Mouse (Mus musculus) ZHBTc4 (cell line): ENCODE data around the gene Stk32c.

ENCODE experiments used
- DNase-seq: peaks from one replicate; pipeline ENCODE4 v3.0.0-alpha.2; 2011; ENCODE audit warnings: low read depth, low spot score

Gene Stk32c

DNA sequence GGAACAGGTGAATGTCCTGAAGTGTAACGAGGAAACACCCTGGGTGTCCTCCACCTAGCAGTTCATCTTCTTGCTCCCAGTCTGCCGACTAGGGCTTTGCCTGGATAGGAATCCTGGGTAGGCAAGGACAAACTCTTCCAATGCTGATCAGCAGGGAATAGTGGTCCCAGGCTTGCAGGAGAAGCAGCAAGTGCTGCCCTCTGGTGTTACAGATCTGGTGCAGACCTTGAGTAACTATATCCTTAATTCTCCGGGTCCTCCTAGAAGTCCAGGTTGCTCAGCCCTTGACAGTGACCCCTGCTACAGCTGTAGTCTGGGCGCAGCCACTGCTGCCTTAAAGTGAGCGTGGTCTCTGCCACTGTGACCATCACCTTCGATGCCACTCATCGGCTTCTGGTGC is 13.0 kb downstream of the Stk32c start:
- DNase-seq = peak; percentile 70

GRCm38 (mm10) chr7:139197022-139197421 is 16.1 kb downstream of the Stk32c start:
- no peak for DNase-seq

DNA sequence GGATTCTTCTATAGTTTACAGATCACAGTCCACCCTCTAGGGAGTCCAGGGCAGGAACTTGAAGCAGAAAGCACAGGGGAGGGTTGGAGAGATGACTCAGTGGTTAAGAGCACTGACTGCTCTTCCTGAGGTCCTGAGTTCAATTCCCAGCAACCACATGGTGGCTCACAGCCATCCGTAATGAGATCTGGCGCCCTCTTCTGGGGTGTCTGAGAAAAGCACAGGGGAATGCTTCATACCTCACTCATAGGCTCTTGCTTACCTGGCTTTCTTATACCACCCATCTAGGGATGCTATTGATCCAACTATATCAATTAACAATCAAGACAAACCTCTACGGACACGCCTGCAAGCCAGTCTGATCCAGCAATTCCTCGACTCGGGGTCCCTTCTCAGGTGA is 21.5 kb downstream of the Stk32c start:
- DNase-seq = peak; percentile 22

GRCm38 (mm10) chr7:139190616-139191015 is 22.5 kb downstream of the Stk32c start:
- no peak for DNase-seq

GRCm38 (mm10) chr7:139188634-139189207 is 24.4 kb downstream of the Stk32c start:
- peak; percentile 71 for DNase-seq

- DNase-seq = peak; percentile 80
These were observed 25.1 kb downstream of the Stk32c start for GRCm38 (mm10) chr7:139187771-139188633.

DNA sequence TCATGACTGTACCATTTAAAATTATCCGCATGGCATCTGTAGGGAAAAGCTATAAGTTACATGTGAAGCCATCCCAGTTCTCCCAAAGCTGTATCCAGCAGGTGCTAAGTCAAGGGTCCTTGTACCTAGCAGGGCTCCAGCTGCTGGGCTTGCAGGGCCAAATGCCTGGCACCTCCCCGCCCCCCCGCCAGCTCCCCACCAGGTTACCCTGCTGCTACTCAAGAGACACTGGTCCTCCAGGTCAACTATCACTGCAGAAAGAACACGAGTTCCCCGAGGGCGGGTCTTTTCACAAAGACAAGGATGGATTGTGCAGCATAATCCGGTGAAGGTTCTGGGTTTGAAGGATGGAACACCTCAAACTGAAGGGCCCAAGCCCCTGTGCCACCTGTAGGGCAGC is 25.8 kb downstream of the Stk32c start:
- no peak for DNase-seq

- DNase-seq = no peak
These were observed 26.7 kb downstream of the Stk32c start for GRCm38 (mm10) chr7:139186436-139186835.

GRCm38 (mm10) chr7:139185971-139186370 is 27.1 kb downstream of the Stk32c start:
- DNase-seq = no peak

DNA sequence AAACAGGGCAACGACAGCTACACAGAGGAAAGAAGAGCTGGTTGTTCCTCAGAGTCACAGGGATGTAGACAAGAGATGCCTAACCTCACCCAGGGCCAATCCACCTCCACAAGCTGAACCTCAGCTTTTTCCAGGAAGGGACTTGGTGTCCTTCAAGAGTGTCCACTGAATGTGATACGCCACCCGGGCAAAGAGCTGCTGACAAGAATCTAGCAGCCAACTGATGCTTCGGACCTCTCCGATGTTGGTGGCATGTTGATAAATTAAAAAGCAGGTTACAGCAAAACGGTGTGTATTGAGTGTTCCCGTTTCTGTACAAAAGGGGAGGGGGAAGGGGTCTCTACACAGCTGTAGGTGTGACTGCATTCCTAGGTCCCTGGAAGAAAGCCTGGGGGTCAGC is 28.3 kb downstream of the Stk32c start:
- no peak for DNase-seq

DNA sequence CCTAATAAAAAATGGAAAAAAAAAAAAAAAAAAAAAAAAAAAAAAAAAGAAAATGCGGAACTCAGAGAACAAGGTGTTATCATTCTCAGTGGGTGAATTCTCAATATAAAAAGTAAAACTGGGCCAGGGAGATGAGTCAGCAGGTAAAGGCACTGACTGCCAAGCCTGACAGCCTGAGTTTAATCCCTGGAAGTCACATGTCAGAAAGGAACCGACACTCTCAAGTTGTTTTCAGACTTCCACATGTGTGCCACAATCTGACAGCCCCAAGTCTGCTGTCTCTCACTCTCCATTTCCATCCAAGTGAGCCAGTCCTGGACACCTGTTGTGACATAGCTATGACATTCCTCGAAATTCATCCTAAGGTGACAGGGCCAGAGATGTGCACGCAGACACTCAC is 28.7 kb downstream of the Stk32c start:
- no peak for DNase-seq

DNA sequence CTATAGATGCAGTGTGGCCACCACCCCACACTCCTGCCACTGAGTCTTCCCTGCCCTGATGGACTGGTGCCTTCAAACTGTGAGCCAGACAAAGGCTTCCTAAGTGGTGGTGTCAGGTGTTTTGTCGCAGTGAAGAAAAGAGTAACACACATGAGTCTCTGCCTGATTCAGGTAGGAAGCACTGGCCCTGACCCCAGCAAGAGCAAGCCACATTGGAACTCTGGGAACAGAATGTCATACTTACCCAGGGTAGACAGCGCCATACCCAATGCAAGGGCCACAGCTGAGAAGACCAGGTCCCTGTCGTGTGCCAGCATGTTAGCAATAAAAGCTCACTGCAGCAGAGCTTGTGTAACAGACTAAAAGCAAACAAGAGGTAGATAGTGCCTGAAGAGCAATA is 33.0 kb downstream of the Stk32c start:
- DNase-seq = no peak

DNA sequence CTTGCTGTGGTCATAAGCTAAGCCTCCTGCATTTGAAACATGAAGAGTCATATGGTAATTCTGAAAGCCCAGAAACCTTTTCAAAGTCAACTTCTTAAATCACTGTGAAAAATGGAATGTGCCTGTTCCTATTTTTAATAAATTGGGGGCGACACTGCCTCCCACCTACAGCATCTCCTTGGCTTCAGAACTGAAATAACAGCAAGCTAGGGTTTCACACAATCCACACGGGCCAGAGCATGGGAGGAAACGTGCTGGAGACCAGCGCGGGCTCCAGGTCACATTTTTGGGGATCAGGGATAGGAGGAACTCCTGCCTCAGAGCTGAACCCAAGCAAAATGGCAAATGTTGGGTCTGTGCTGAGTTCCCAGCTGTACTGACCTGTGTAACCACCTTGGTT is 33.8 kb downstream of the Stk32c start:
- DNase-seq = no peak

- no peak for DNase-seq
These were observed 44.0 kb downstream of the Stk32c start for GRCm38 (mm10) chr7:139169143-139169542.

DNA sequence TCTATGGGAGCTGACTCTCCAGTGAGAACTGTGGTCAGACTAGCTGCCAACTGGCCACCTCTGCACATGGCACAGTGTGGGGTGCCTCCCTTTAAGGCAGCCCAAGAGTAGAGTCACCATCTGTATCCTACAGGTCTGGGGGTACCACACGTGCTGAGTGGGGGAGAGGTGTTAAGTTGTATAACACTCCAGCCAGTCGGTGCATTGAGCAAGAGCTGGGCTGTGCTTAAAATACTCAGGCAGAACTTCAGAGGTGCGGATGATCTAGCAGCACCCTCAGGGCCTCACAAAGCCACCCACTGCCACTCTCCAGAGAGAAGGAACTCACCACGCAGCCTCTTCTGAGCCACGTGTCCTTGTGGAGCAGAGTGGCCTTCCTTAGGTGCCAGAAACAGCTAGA is 48.7 kb downstream of the Stk32c start:
- no peak for DNase-seq

- no peak for DNase-seq
These were observed 54.2 kb downstream of the Stk32c start for GRCm38 (mm10) chr7:139158956-139159355.

- DNase-seq = no peak
These were observed 54.6 kb downstream of the Stk32c start for GRCm38 (mm10) chr7:139158549-139158948.

DNA sequence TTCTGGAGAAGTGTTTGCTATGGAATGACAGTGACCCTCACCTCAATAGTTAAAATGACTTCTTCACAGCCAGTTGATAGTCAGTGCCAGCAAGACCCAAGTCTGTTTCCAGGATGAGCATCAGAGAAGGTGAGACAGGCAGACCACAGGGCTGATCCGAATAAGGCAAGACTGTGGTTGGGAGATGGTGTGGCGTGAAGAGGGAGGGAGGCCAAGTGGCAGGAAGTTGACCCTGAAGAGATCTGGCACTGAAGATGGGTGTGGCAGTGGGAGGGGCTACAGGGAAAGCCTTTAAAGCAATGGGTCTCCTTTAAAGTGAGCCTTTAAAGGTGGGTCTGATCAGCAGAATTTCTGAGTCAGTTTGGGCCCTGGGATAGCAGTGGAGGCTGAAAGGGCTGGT is 55.6 kb downstream of the Stk32c start:
- peak; percentile 13 for DNase-seq

- no peak for DNase-seq
These were observed 56.6 kb downstream of the Stk32c start for GRCm38 (mm10) chr7:139156341-139157058.

DNA sequence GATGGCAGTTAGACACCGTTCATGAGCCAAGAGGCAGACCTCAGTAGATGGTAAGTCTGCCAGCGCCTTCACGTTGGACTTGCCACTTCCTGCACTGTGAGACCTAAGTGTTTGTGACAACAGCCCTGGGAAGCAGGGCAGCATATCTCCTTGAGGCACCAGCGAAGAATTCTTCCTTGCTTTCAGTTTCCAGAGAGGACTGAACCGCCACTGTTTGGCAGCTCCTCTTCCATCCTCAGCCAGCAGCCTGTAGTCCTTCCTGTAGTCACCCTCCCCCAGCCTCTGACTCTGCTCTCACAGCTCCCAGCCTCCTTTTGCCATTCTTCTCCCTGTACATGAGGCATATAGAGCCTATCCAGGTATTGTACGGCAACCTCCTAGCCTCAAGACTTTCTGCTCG is 60.2 kb downstream of the Stk32c start:
- no peak for DNase-seq

GRCm38 (mm10) chr7:139151116-139151515 is 62.0 kb downstream of the Stk32c start:
- DNase-seq = peak; percentile 33

DNA sequence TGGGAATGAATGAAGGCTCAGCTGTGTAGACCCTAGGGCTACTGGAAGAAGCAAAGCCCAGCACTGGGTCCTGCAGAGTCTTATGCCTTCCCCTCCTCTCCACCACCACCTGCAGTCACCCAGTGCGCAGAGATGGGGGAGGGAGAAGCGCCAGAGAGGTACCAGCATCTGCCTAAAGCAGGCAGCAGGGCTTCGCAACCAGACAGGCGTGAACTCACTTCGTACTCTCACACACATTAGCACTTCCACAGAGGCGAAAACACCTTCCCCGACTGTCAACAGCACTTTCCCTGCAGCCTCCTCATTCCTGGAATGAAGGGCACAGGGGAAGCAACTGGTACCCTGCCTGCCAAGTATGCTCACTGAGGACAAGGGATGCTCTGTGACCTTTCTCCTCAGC is 63.7 kb downstream of the Stk32c start:
- no peak for DNase-seq

GRCm38 (mm10) chr7:139147360-139147759 is 65.7 kb downstream of the Stk32c start:
- DNase-seq = no peak
